Mouse (Mus musculus): ENCODE data around the gene Gm45337. TPM values are rescaled to one million over a fixed set of nuclear protein-coding genes. Genes with fewer than 3 reads are reported as not detected.
"Not testable (repeated sequence)": the region's sequence is repeated elsewhere in the genome, so short reads cannot be mapped to it uniquely, and the experiment has no call there.

Gene Gm45337
- polyA plus RNA-seq (2015; fragmentation: Nextera tagmentation; extraction: Ambion mirVana), result not detected in 2 replicates

GRCm38 (mm10) chr7:142144507-142144906, at the start of gene Gm45337:
Gene Gm45337 (minus strand): TSS chr7:142144607.
- Histone ChIP-seq H3K4me1 (no peaks in the 10 kb centered on the region), H3K9ac (no peak within 1 kb of the TSS), H3K36me3 (no peaks in the 10 kb centered on the region), H3K4me3 (no peak within 1 kb of the TSS), H3K9me3 (no peaks in the 10 kb centered on the region), H3K4me2 (replicated peaks) (no peak within 1 kb of the TSS), H3K27me3 (peaks cover 4% of the 10 kb centered on the region; the same call in 1 of the 2 replicates), H3K27ac (no peak within 1 kb of the TSS)
- no peak for ATAC-seq (ENCODE audit: low FRiP score, low read depth)
- 76% methylated on average over 1 of the region's 1 CpGs for WGBS

GRCm38 (mm10) chr7:142190289-142190688, 45.9 kb upstream of the Gm45337 start, which contains the start of gene Gm10153:
Gene Gm10153 (minus strand): TSS chr7:142190389.
- no peak within 1 kb of the TSS for H3K4me3 ChIP-seq
- WGBS, result 41% methylated on average over 2 of the region's 2 CpGs
- H3K9me3 ChIP-seq, result no peaks in the 10 kb centered on the region
- no peaks in the 10 kb centered on the region for H3K27me3 ChIP-seq
- no peak for ATAC-seq (ENCODE audit: low FRiP score, low read depth)
- no peak within 1 kb of the TSS for H3K4me2 ChIP-seq (replicated peaks)
- H3K27ac ChIP-seq, result no peak within 1 kb of the TSS
- H3K36me3 ChIP-seq, result no peaks in the 10 kb centered on the region
- no peak within 1 kb of the TSS for H3K9ac ChIP-seq
- H3K4me1 ChIP-seq, result no peaks in the 10 kb centered on the region

- Histone ChIP-seq H3K9ac (no peak overlapping the region), H3K9me3 (no peaks in the 10 kb centered on the region), H3K4me1 (no peaks in the 10 kb centered on the region), H3K4me3 (no peak overlapping the region), H3K4me2 (replicated peaks) (no peak overlapping the region), H3K27me3 (no peaks in the 10 kb centered on the region), H3K36me3 (no peaks in the 10 kb centered on the region), H3K27ac (no peak overlapping the region)
- 74% methylated on average over 2 of the region's 2 CpGs for WGBS
- ATAC-seq (ENCODE audit: low FRiP score, low read depth), result no peak
Measured at GRCm38 (mm10) chr7:142188156-142188555, 43.7 kb upstream of the Gm45337 start.

- WGBS, result 47% methylated on average over 1 of the region's 1 CpGs
- Histone ChIP-seq H3K4me3 (no peak overlapping the region), H3K27me3 (0 out of 2 replicates have a peak, but pooled peaks cover 5% of the 10 kb centered on the region), H3K4me1 (no peaks in the 10 kb centered on the region), H3K36me3 (no peaks in the 10 kb centered on the region), H3K9me3 (no peaks in the 10 kb centered on the region), H3K27ac (no peak overlapping the region), H3K9ac (no peak overlapping the region), H3K4me2 (replicated peaks) (no peak overlapping the region)
- no peak for ATAC-seq (ENCODE audit: low FRiP score, low read depth)
Measured at GRCm38 (mm10) chr7:142181021-142181420, 36.6 kb upstream of the Gm45337 start.

DNA sequence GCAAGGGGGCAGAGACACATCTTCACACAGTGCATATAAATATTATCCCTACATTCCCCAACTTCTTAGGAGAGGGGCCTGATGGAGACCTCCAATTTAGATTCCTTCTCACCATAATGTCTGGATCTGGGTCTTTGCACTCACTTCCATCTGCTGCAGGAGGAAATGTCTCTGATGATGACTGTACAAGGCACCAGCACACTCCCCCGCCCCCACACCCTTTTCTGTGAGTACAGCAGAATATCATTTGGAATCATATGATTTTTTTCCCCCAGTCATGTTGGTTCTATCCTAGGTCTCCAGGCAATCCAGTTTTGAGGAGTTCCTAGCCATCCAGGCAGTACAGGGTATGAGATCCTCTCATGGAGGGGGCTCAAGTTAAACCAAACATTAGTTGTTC, 34.3 kb upstream of the Gm45337 start:
- no peaks in the 10 kb centered on the region for H3K4me1 ChIP-seq
- H3K27ac ChIP-seq, result no peak overlapping the region
- H3K36me3 ChIP-seq, result no peaks in the 10 kb centered on the region
- no peaks in the 10 kb centered on the region for H3K9me3 ChIP-seq
- H3K27me3 ChIP-seq, result 0 out of 2 replicates have a peak, but pooled peaks cover 6% of the 10 kb centered on the region
- WGBS, result 78% methylated on average over 1 of the region's 1 CpGs
- no peak overlapping the region for H3K4me2 ChIP-seq (replicated peaks)
- ATAC-seq (ENCODE audit: low FRiP score, low read depth), result no peak
- no peak overlapping the region for H3K9ac ChIP-seq
- H3K4me3 ChIP-seq, result no peak overlapping the region

DNA sequence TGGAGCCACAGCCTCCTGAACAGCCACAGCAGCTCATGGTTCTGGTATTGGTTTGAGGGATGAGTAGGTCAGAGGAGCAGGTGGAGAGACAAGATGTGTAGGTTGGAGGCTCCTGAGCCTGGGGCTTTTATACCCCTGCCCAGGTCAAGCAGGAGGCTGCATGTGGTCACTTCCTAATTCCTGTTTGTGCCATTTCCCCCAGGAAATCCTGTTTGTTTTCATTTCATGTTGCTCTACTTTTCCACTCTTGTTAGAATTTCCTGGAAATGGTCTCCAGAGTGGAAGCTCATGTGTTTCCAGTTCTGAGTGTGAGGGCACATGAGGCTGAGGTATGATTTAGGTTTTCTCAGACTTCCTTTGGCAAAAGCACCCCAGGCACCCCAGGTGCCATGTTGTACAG, 31.5 kb upstream of the Gm45337 start, which contains the start of gene Krtap5-2:
TSS of gene Krtap5-2 (minus strand) at position 101 of the 400 bp plus-strand sequence.
- not testable (repeated sequence) for ATAC-seq (ENCODE audit: low FRiP score, low read depth); H3K4me3 ChIP-seq; H3K27ac ChIP-seq; H3K4me2 ChIP-seq (replicated peaks); H3K27me3 ChIP-seq; H3K4me1 ChIP-seq; H3K9me3 ChIP-seq; H3K36me3 ChIP-seq; H3K9ac ChIP-seq

DNA sequence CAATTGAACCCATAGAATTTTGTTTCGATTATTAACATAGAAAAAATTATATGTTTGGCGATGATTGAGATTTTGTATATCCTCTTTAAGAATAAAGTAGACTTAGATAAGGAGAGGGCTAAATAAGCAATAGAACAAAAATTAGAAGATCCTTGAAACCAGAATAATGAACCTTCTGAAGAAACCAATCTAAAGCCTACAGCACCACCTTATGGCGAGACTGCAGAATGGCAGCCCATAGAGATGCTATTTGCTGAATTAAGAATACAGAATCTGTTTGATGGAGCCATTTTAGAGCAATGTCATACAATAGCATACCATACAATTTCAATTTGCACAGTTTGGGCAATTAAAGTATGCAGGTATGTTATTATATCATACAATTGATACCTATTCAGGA, 25.4 kb upstream of the Gm45337 start:
- Histone ChIP-seq H3K9me3 (no peaks in the 10 kb centered on the region), H3K27me3 (0 out of 2 replicates have a peak, but pooled peaks cover 3% of the 10 kb centered on the region), H3K9ac (no peak overlapping the region), H3K4me2 (replicated peaks) (no peak overlapping the region), H3K4me3 (no peak overlapping the region), H3K27ac (no peak overlapping the region), H3K4me1 (no peaks in the 10 kb centered on the region), H3K36me3 (no peaks in the 10 kb centered on the region)
- WGBS, result 50% methylated on average over 3 of the region's 3 CpGs
- no peak for ATAC-seq (ENCODE audit: low FRiP score, low read depth)

- H3K4me1 ChIP-seq; H3K36me3 ChIP-seq; H3K27me3 ChIP-seq; H3K9me3 ChIP-seq; ATAC-seq (ENCODE audit: low FRiP score, low read depth); H3K4me2 ChIP-seq (replicated peaks); H3K4me3 ChIP-seq; H3K27ac ChIP-seq; H3K9ac ChIP-seq: not testable (repeated sequence)
Measured at GRCm38 (mm10) chr7:142165639-142166038, 21.2 kb upstream of the Gm45337 start, which contains the start of gene Gm4553. Gene Gm4553 (minus strand): TSS chr7:142165739.

DNA sequence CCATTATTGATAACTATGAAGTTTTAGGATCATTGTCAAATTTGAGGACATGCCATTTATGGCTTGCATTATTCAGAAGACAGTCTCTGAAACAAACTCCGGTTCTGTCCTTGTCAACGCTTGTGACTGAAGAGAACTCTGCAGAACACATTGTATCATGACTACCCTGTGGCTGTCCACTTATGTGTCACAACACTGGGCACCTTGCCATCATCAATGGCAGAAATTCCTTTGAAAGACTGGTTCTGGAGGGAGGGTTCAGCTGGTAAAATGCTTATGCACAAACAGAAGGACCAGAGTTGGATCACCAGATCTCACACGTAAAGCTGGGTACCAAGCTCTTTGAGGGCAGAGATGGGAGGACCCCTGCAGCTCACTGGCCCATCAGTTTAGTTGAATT, 15.0 kb upstream of the Gm45337 start:
- H3K4me2 ChIP-seq (replicated peaks), result no peak overlapping the region
- H3K27ac ChIP-seq, result no peak overlapping the region
- no peak overlapping the region for H3K4me3 ChIP-seq
- 97% methylated on average over 3 of the region's 3 CpGs for WGBS
- H3K36me3 ChIP-seq, result no peaks in the 10 kb centered on the region
- no peaks in the 10 kb centered on the region for H3K4me1 ChIP-seq
- H3K27me3 ChIP-seq, result no peaks in the 10 kb centered on the region
- H3K9ac ChIP-seq, result no peak overlapping the region
- H3K9me3 ChIP-seq, result no peaks in the 10 kb centered on the region
- ATAC-seq (ENCODE audit: low FRiP score, low read depth), result no peak

GRCm38 (mm10) chr7:142157013-142157412, 12.6 kb upstream of the Gm45337 start, which contains the start of gene Gm29735:
Gene Gm29735 (minus strand): TSS chr7:142157113.
- not testable (repeated sequence) for H3K9ac ChIP-seq; H3K4me1 ChIP-seq; ATAC-seq (ENCODE audit: low FRiP score, low read depth); H3K4me2 ChIP-seq (replicated peaks); H3K9me3 ChIP-seq; H3K27ac ChIP-seq; H3K4me3 ChIP-seq; H3K36me3 ChIP-seq; H3K27me3 ChIP-seq
- 39% methylated on average over 2 of the region's 2 CpGs for WGBS

- H3K9me3 ChIP-seq, result no peaks in the 10 kb centered on the region
- no peak overlapping the region for H3K27ac ChIP-seq
- no peaks in the 10 kb centered on the region for H3K4me1 ChIP-seq
- H3K27me3 ChIP-seq, result no peaks in the 10 kb centered on the region
- 79% methylated on average over 1 of the region's 1 CpGs for WGBS
- H3K9ac ChIP-seq, result no peak overlapping the region
- H3K36me3 ChIP-seq, result no peaks in the 10 kb centered on the region
- H3K4me2 ChIP-seq (replicated peaks), result no peak overlapping the region
- no peak for ATAC-seq (ENCODE audit: low FRiP score, low read depth)
- no peak overlapping the region for H3K4me3 ChIP-seq
Measured at GRCm38 (mm10) chr7:142155308-142155707, 10.9 kb upstream of the Gm45337 start.

DNA sequence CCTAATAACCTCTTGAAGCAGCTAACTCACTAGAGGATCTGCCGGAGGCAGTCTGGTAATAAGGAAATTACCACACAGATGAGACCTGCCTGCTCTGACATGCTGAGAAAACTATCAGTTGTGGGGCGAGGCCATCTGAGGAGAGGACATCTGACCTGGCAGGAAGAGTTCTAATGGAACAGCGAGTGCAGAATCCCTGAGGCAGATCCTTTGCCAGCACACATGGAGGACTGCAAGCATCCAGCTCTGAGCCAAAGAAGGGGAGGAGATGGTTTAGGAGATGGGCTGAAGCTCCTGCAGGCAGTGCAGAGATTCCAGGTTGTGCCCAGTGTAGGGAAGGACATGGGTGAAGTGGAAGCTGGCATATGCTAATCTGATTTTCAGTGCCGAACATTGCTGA, 7.8 kb upstream of the Gm45337 start:
- 80% methylated on average over 4 of the region's 4 CpGs for WGBS
- no peaks in the 10 kb centered on the region for H3K36me3 ChIP-seq
- no peak overlapping the region for H3K27ac ChIP-seq
- H3K9me3 ChIP-seq, result no peaks in the 10 kb centered on the region
- no peak overlapping the region for H3K4me3 ChIP-seq
- no peak overlapping the region for H3K9ac ChIP-seq
- ATAC-seq (ENCODE audit: low FRiP score, low read depth), result no peak
- no peaks in the 10 kb centered on the region for H3K4me1 ChIP-seq
- H3K4me2 ChIP-seq (replicated peaks), result no peak overlapping the region
- H3K27me3 ChIP-seq, result no peaks in the 10 kb centered on the region

GRCm38 (mm10) chr7:142148633-142149032, 4.2 kb upstream of the Gm45337 start:
- H3K27me3 ChIP-seq, result peaks cover 4% of the 10 kb centered on the region; the same call in 1 of the 2 replicates
- no peak overlapping the region for H3K9ac ChIP-seq
- no peak overlapping the region for H3K27ac ChIP-seq
- no peaks in the 10 kb centered on the region for H3K36me3 ChIP-seq
- no peak for ATAC-seq (ENCODE audit: low FRiP score, low read depth)
- H3K4me1 ChIP-seq, result no peaks in the 10 kb centered on the region
- no peak overlapping the region for H3K4me3 ChIP-seq
- no peak overlapping the region for H3K4me2 ChIP-seq (replicated peaks)
- no peaks in the 10 kb centered on the region for H3K9me3 ChIP-seq
